Mouse (Mus musculus) stomach, postnatal 0 days (tissue): ENCODE results near the gene Nfkb1.

Source experiments
- CTCF ChIP-seq: IDR thresholded peaks from 2 replicates; pipeline ENCODE4 v1.5.1; 2016; ENCODE audit warnings: antibody characterized with exemption, low read depth, mild to moderate bottlenecking, moderate library complexity
- EP300 ChIP-seq: optimal IDR thresholded peaks from 2 replicates; pipeline ENCODE3; 2016; ENCODE audit warnings: antibody characterized with exemption

DNA sequence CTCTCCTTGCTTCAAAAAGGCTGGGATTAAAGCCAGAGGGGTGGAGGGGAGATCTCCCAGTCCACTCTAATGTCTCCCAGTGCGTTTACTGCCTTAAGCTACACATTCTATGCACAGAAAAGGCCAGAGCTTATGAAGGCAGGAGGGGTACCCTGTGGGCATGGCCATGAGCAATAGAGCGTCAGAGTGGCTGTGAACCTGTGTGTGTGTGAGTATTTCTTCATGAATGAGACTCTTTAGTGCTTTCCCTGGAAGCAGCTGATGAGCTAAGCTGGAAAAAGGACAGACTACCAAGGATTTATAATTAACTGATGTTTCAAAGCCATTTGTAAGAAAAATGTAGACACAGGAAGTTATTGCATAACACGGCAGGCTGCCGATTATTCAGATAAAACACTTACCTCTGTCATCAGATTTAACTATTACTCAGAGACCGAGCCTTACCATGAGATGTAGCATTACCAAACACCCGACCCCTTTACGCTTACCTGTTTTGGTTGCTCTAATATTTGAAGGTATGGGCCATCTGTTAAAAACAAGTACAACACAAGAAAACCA, 32.7 kb downstream of the Nfkb1 start:
- TF ChIP-seq CTCF: no peak
- no peak for TF ChIP-seq EP300
